Mouse (Mus musculus) neural tube, embryonic 14.5 days (tissue): ENCODE measurements around the gene Jazf1. TPM values are rescaled to one million over a fixed set of nuclear protein-coding genes. Genes with fewer than 3 reads are reported as not detected.

Experiments
- polyA plus RNA-seq: library from polyadenylated mRNA; unstranded; fragments of >200 nt; fragmentation: Nextera tagmentation; extraction: Ambion mirVana; gene quantifications from 2 replicates; pipeline ENCODE4 v1.2.1, GENCODE M21; 2014

Gene Jazf1
- polyA plus RNA-seq, 1 experiment from 2014 or later: 64.4 TPM

Other genes starting within 250 kb of the Jazf1 start
- gene Creb5, start 218.6 kb upstream of the Jazf1 start, polyA plus RNA-seq: 7.7 and 10.0 TPM in 2 replicates